Mouse (Mus musculus): ENCODE data around the gene Fgfr2. TPM values are rescaled to one million over a fixed set of nuclear protein-coding genes. Genes with fewer than 3 reads are reported as not detected.

The Fgfr2 gene
- polyA plus RNA-seq, 1 experiment: 1.7 TPM

DNA sequence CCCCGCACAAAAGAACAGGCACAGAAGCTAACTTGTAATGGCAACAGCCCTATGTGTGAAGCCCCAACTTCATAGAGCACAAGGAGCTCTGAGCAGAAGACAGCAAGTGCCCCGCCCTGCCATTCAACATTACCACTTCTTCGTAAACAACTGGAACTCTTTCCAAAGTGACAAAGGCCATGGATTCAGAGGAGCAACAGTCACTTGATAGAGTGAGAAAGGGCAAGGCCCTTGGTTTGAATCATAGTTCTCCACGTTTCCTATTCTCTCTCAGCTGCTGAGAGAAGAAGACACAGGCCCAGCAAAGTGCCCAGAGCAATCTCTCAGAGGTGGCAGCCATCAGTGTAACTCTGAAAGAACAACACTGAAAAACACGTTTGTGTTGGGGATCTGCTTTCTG lies 359.2 kb downstream of the Fgfr2 start:
- no peak for TF ChIP-seq MYOD1 (IDR thresholded peaks at IDR 0.05; ENCODE audit: control insufficient read depth, insufficient read length, low read depth)
- no peak for TF ChIP-seq MYOG (IDR thresholded peaks at IDR 0.05; ENCODE audit: control insufficient read depth, extremely low read depth, insufficient read length)
- no peak for TF ChIP-seq CEBPB (IDR thresholded peaks at IDR 0.05; ENCODE audit: low read depth)
- no peak for TF ChIP-seq FOSL1 (IDR thresholded peaks at IDR 0.05; ENCODE audit: insufficient read depth, low read length, poor library complexity, severe bottlenecking)
- TF ChIP-seq CTCF (IDR thresholded peaks at IDR 0.05; ENCODE audit: control insufficient read depth, insufficient read depth, insufficient read length): no peak
- no peak for TF ChIP-seq USF1 (IDR thresholded peaks at IDR 0.05; ENCODE audit: low read depth)
- Histone ChIP-seq H3K27me3 (ENCODE audit: control insufficient read depth, insufficient read depth, insufficient read length) (no peaks in the 10 kb centered on the region), H3K79me2 (ENCODE audit: control insufficient read depth, insufficient read depth) (no peaks in the 10 kb centered on the region), H3K4me3 (ENCODE audit: insufficient read depth, poor library complexity, severe bottlenecking) (no peak overlapping the region), H3K79me3 (ENCODE audit: low read depth) (no peaks in the 10 kb centered on the region), H3K36me3 (ENCODE audit: control insufficient read depth, insufficient read depth) (no peaks in the 10 kb centered on the region), H3ac (ENCODE audit: control insufficient read depth, insufficient read length, low read depth) (no peak overlapping the region)

DNA sequence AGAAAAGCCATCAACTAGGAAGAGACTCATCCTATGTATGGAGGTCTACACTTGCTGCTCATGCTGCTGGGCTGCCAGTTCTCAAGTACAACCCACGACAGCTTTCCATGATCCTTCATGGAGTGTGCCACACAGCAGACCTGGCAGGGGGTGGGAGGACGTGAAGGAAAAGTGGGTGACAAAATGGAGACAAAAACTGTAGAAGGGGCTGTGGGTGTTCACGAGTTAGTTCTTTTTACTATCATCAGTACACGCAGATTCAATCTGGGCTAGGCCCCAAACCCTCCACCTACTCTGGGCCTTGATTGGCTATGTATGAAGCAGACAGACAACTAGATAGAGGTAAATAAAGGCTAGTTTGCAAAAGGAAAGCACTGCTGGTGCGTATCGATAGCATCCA lies 359.8 kb downstream of the Fgfr2 start:
- no peaks in the 10 kb centered on the region for H3K36me3 ChIP-seq (ENCODE audit: control insufficient read depth, insufficient read depth)
- no peak for TF ChIP-seq MYOD1 (IDR thresholded peaks at IDR 0.05; ENCODE audit: control insufficient read depth, insufficient read length, low read depth)
- TF ChIP-seq FOSL1 (IDR thresholded peaks at IDR 0.05; ENCODE audit: insufficient read depth, low read length, poor library complexity, severe bottlenecking): no peak
- TF ChIP-seq CEBPB (IDR thresholded peaks at IDR 0.05; ENCODE audit: low read depth): no peak
- no peak for TF ChIP-seq CTCF (IDR thresholded peaks at IDR 0.05; ENCODE audit: control insufficient read depth, insufficient read depth, insufficient read length)
- no peak for TF ChIP-seq USF1 (IDR thresholded peaks at IDR 0.05; ENCODE audit: low read depth)
- TF ChIP-seq MYOG (IDR thresholded peaks at IDR 0.05; ENCODE audit: control insufficient read depth, extremely low read depth, insufficient read length): no peak

DNA sequence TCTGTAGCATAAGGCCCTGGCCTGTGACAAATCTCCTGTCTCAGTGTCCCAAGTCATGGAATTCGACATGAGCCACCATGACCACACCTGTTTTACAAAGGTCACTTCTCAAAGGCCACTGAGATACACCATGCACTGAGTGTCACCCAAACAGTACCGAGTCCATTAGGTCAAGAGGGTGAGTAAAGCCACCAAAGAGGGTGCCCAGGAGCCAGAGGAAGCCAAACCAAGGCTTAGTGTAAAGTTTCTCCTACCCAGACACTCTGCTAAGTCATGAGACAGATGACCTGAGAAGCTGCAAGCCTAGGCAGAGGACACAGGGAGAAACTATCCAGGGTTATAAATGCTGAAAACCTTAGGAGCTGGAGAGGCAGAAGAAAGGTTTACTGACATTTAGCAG lies 361.7 kb downstream of the Fgfr2 start:
- no peaks in the 10 kb centered on the region for H3K79me3 ChIP-seq (ENCODE audit: low read depth)
- no peaks in the 10 kb centered on the region for H3K36me3 ChIP-seq (ENCODE audit: control insufficient read depth, insufficient read depth)
- TF ChIP-seq MYOD1 (IDR thresholded peaks at IDR 0.05; ENCODE audit: control insufficient read depth, insufficient read length, low read depth) (no peak), USF1 (IDR thresholded peaks at IDR 0.05; ENCODE audit: low read depth) (no peak), CEBPB (IDR thresholded peaks at IDR 0.05; ENCODE audit: low read depth) (no peak), CTCF (IDR thresholded peaks at IDR 0.05; ENCODE audit: control insufficient read depth, insufficient read depth, insufficient read length) (no peak)

More for the DNA sequence above, 359.8 kb downstream of the Fgfr2 start:
- no peaks in the 10 kb centered on the region for H3K79me3 ChIP-seq (ENCODE audit: low read depth)
- H3K27me3 ChIP-seq (ENCODE audit: control insufficient read depth, insufficient read depth, insufficient read length): no peaks in the 10 kb centered on the region
- no peaks in the 10 kb centered on the region for H3K79me2 ChIP-seq (ENCODE audit: control insufficient read depth, insufficient read depth)
- no peak overlapping the region for H3ac ChIP-seq (ENCODE audit: control insufficient read depth, insufficient read length, low read depth)
- no peak overlapping the region for H3K4me3 ChIP-seq (ENCODE audit: insufficient read depth, poor library complexity, severe bottlenecking)

DNA sequence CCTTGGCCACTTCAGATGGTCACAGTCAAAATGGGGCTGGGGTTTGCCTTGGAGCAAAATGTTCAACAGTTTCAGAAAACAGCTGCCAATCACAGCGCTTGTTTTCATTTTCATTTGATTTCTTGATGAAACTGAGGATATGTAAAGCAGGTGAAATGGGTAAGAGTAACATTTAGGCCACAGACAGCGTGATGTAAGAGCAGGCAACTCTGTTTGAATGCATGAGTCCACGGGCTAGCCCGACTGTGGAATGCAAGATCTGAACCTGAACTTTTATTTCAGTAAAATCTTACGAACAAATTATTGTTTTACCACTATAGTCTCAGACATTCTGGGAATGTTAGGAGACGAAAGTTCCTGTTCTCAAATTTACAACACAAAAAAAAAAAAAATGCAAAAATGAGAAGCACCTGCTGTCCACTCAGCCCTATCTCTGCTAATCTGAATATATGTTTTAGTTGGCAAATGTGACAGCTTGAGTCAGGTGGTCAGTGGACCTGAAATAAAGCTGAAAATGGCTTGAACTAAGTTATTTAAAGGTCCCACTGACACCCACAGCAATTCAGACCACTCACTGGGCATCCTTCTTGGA lies 362.5 kb downstream of the Fgfr2 start:
- Histone ChIP-seq H3ac (ENCODE audit: control insufficient read depth, insufficient read length, low read depth) (no peak overlapping the region), H3K27me3 (ENCODE audit: control insufficient read depth, insufficient read depth, insufficient read length) (no peaks in the 10 kb centered on the region), H3K79me2 (ENCODE audit: control insufficient read depth, insufficient read depth) (no peaks in the 10 kb centered on the region), H3K79me3 (ENCODE audit: low read depth) (no peaks in the 10 kb centered on the region), H3K4me3 (ENCODE audit: insufficient read depth, poor library complexity, severe bottlenecking) (no peak overlapping the region), H3K36me3 (ENCODE audit: control insufficient read depth, insufficient read depth) (no peaks in the 10 kb centered on the region)
- TF ChIP-seq CTCF (IDR thresholded peaks at IDR 0.05; ENCODE audit: control insufficient read depth, insufficient read depth, insufficient read length) (no peak), MYOG (IDR thresholded peaks at IDR 0.05; ENCODE audit: control insufficient read depth, extremely low read depth, insufficient read length) (no peak)

More for the DNA sequence above, 361.7 kb downstream of the Fgfr2 start:
- H3K4me3 ChIP-seq (ENCODE audit: insufficient read depth, poor library complexity, severe bottlenecking): no peak overlapping the region
- no peaks in the 10 kb centered on the region for H3K79me2 ChIP-seq (ENCODE audit: control insufficient read depth, insufficient read depth)
- H3ac ChIP-seq (ENCODE audit: control insufficient read depth, insufficient read length, low read depth): no peak overlapping the region
- no peaks in the 10 kb centered on the region for H3K27me3 ChIP-seq (ENCODE audit: control insufficient read depth, insufficient read depth, insufficient read length)

DNA sequence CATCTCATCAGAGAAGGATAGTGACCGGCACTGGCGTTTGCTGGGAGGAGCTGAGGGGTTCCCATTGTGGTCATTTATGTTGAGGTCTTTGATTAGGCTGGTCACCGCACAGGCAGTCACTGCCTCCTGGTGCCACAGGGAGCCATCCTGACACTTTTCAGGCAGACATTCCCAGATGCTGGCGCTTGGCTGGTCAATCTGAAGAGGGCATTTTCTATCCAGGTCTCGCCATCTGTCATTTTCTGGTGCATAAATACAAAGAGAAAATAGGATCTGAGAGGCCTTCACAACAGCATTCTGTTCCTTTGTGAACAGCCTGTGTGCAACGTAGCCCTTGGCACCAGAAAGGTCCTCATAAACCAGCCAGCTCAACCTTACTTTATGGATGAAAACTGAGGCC lies 363.2 kb downstream of the Fgfr2 start:
- Histone ChIP-seq H3K79me2 (ENCODE audit: control insufficient read depth, insufficient read depth) (no peaks in the 10 kb centered on the region), H3K36me3 (ENCODE audit: control insufficient read depth, insufficient read depth) (no peaks in the 10 kb centered on the region), H3K4me3 (ENCODE audit: insufficient read depth, poor library complexity, severe bottlenecking) (no peak overlapping the region), H3K27me3 (ENCODE audit: control insufficient read depth, insufficient read depth, insufficient read length) (no peaks in the 10 kb centered on the region), H3ac (ENCODE audit: control insufficient read depth, insufficient read length, low read depth) (no peak overlapping the region), H3K79me3 (ENCODE audit: low read depth) (no peaks in the 10 kb centered on the region)
- TF ChIP-seq CEBPB (IDR thresholded peaks at IDR 0.05; ENCODE audit: low read depth) (no peak), CTCF (IDR thresholded peaks at IDR 0.05; ENCODE audit: control insufficient read depth, insufficient read depth, insufficient read length) (no peak), MYOD1 (IDR thresholded peaks at IDR 0.05; ENCODE audit: control insufficient read depth, insufficient read length, low read depth) (no peak), USF1 (IDR thresholded peaks at IDR 0.05; ENCODE audit: low read depth) (no peak), MYOG (IDR thresholded peaks at IDR 0.05; ENCODE audit: control insufficient read depth, extremely low read depth, insufficient read length) (no peak), MAX (IDR thresholded peaks at IDR 0.05) (no peak), FOSL1 (IDR thresholded peaks at IDR 0.05; ENCODE audit: insufficient read depth, low read length, poor library complexity, severe bottlenecking) (no peak)

DNA sequence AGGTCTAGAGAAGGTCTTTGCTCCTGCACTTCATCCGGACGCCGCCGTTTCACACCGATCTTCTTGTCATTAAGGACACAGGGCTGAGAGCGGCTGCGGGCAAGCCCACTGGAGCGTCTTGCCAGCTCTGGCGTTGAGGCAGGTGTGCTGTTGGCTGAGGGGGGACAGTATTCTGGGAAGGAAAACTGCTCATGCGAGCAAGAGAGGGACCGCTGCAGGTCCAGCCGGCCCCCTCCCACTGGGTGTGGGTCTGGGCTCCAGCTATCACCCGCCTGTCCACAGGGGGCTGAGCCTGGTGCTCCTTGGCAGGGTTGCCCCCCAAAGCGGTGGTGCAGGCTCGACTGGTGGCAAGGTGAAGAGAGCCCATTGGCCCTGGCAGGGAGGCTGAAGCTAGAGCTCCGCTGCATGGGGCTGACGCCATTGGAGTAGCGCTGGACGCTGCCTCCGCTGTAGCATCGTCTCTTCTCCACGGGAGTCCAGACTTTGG lies 363.7 kb downstream of the Fgfr2 start:
- Histone ChIP-seq H3K4me3 (ENCODE audit: insufficient read depth, poor library complexity, severe bottlenecking) (no peak overlapping the region), H3K79me3 (ENCODE audit: low read depth) (no peaks in the 10 kb centered on the region), H3K27me3 (ENCODE audit: control insufficient read depth, insufficient read depth, insufficient read length) (no peaks in the 10 kb centered on the region), H3K36me3 (ENCODE audit: control insufficient read depth, insufficient read depth) (no peaks in the 10 kb centered on the region), H3K79me2 (ENCODE audit: control insufficient read depth, insufficient read depth) (no peaks in the 10 kb centered on the region), H3ac (ENCODE audit: control insufficient read depth, insufficient read length, low read depth) (no peak overlapping the region)
- TF ChIP-seq CEBPB (IDR thresholded peaks at IDR 0.05; ENCODE audit: low read depth) (no peak), USF1 (IDR thresholded peaks at IDR 0.05; ENCODE audit: low read depth) (no peak), MYOG (IDR thresholded peaks at IDR 0.05; ENCODE audit: control insufficient read depth, extremely low read depth, insufficient read length) (no peak), FOSL1 (IDR thresholded peaks at IDR 0.05; ENCODE audit: insufficient read depth, low read length, poor library complexity, severe bottlenecking) (no peak), MAX (IDR thresholded peaks at IDR 0.05) (no peak), CTCF (IDR thresholded peaks at IDR 0.05; ENCODE audit: control insufficient read depth, insufficient read depth, insufficient read length) (no peak), MYOD1 (IDR thresholded peaks at IDR 0.05; ENCODE audit: control insufficient read depth, insufficient read length, low read depth) (no peak)
